ENCODE assay signal across 9 mouse cellular contexts in genomic region chr17:86063461-86063860, GRCm38 (mm10).
DNase-seq lines count a peak whose midpoint lies in the region; ATAC-seq and TF ChIP-seq lines count a peak whose summit lies in the region.
"Had no signal": no experiment of that assay in that cellular context is flagged by ENCODE, and none has a peak within 500 bp of the region (broad histone marks: within the 10 kb centered on the region; RNA-seq: fewer than 3 reads in every experiment).

No protein-coding gene starts in this region.

- no peak overlapping the region for H3K27ac ChIP-seq in gastrocnemius, adult 2 months
- H3K27ac ChIP-seq in kidney, adult 2 months (ENCODE audit: insufficient read depth, low read depth, low read length), result no peak overlapping the region
- H3K27ac ChIP-seq in limb, embryonic 10.5 days, result no peak overlapping the region
- H3K27ac ChIP-seq in stomach, embryonic 16.5 days (ENCODE audit: low read length), result no peak overlapping the region

- no peak overlapping the region for H3K9ac ChIP-seq in stomach, embryonic 16.5 days (ENCODE audit: low read length)

- H3K9me3 ChIP-seq in limb, embryonic 10.5 days (replicated peaks), result no peaks in the 10 kb centered on the region
- no peaks in the 10 kb centered on the region for H3K9me3 ChIP-seq in stomach, embryonic 16.5 days (replicated peaks; ENCODE audit: control insufficient read depth, low read length)

- H3K4me2 ChIP-seq in stomach, embryonic 16.5 days (ENCODE audit: low read depth, low read length), result no peak overlapping the region

- H3K27me3 ChIP-seq in kidney, adult 2 months (replicated peaks; ENCODE audit: control insufficient read depth, insufficient read depth, low read length), result no peaks in the 10 kb centered on the region
- no peaks in the 10 kb centered on the region; the same call in 1 of the 2 replicates for H3K27me3 ChIP-seq in limb, embryonic 10.5 days (ENCODE audit: low read depth, poor library complexity, severe bottlenecking)
- H3K27me3 ChIP-seq in stomach, embryonic 16.5 days (ENCODE audit: control insufficient read depth, insufficient read depth, low read length), result no peaks in the 10 kb centered on the region

- ATAC-seq in stomach, embryonic 16.5 days (ENCODE audit: insufficient read depth, low FRiP score), result peak; percentile 68; the same call in 1 of the 2 replicates

- peak; percentile 84 for TF ChIP-seq CTCF in gastrocnemius, adult 2 months (IDR thresholded peaks at IDR 0.05)
- TF ChIP-seq CTCF in kidney, adult 2 months (conservative IDR thresholded peaks at IDR 0.05; ENCODE audit: insufficient read depth, insufficient read length, low read depth, low read length), result peak; percentile 94

- no peak for TF ChIP-seq POLR2A in kidney, adult 2 months (IDR thresholded peaks at IDR 0.05; ENCODE audit: low read depth, low read length)

- H3K4me1 ChIP-seq in kidney, adult 2 months (ENCODE audit: control insufficient read depth, insufficient read depth, low read length), result no peaks in the 10 kb centered on the region
- no peaks in the 10 kb centered on the region; the same call in 1 of the 2 replicates for H3K4me1 ChIP-seq in limb, embryonic 10.5 days
- no peaks in the 10 kb centered on the region for H3K4me1 ChIP-seq in stomach, embryonic 16.5 days (ENCODE audit: control insufficient read depth, insufficient read depth, low read length)

- no peak overlapping the region for H3K4me3 ChIP-seq in gastrocnemius, adult 2 months
- no peak overlapping the region for H3K4me3 ChIP-seq in kidney, adult 2 months (ENCODE audit: insufficient read depth, low read depth, low read length)
- H3K4me3 ChIP-seq in limb, embryonic 10.5 days, result no peak overlapping the region
- H3K4me3 ChIP-seq in stomach, embryonic 16.5 days (replicated peaks; ENCODE audit: low read length), result no peak overlapping the region
- H3K4me3 ChIP-seq: erythroblast, embryonic 14.5 days had no signal

- intact Hi-C loops in gastrocnemius, adult 2 months (cut with DNase I), result loop anchor here (2.0 kb wide), 1 partner anchor 187 kb away; no protein-coding TSS in a partner anchor

- DNase-seq in 3T3-L1 (ENCODE audit: low read depth, low spot score) (peak; percentile 81), R1 (ENCODE audit: low read depth, low spot score) (peak; percentile 55)
- DNase-seq in cerebellum, postnatal 14 days, result peak; percentile 72 to 79
- DNase-seq in gastrocnemius, adult 2 months, result peak; percentile 66
- DNase-seq in kidney, adult 2 months, result peak; percentile 61
- peak; percentile 83 for DNase-seq in limb, embryonic 10.5 days (ENCODE audit: low spot score)
- peak; percentile 35 to 38 for DNase-seq in natural killer cell, adult 2 months (ENCODE audit: low spot score in 2 of 2)

- 16% methylated on average over 5 of the region's 5 CpGs for WGBS in kidney, adult 2 months
- WGBS in limb, embryonic 10.5 days, result 17% methylated on average over 5 of the region's 5 CpGs
- 22% methylated on average over 5 of the region's 5 CpGs for WGBS in stomach, embryonic 16.5 days

- H3K36me3 ChIP-seq in kidney, adult 2 months (ENCODE audit: control insufficient read depth, insufficient read depth, low read length), result no peaks in the 10 kb centered on the region
- H3K36me3 ChIP-seq in limb, embryonic 10.5 days, result peaks cover 5% of the 10 kb centered on the region; the same call in 1 of the 2 replicates
- H3K36me3 ChIP-seq in stomach, embryonic 16.5 days (ENCODE audit: control insufficient read depth, insufficient read depth, low read length), result no peaks in the 10 kb centered on the region
